Mouse (Mus musculus): ENCODE measurements around the gene Scube3.
A peak's percentile ranks its signal among the peaks of the same experiment; 100 is the strongest.

Scube3 gene

GRCm38 (mm10) chr17:28133193-28133592 lies 8.7 kb upstream of the Scube3 start:
- DNase-seq (ENCODE audit: low spot score), result peak; percentile 55

DNA sequence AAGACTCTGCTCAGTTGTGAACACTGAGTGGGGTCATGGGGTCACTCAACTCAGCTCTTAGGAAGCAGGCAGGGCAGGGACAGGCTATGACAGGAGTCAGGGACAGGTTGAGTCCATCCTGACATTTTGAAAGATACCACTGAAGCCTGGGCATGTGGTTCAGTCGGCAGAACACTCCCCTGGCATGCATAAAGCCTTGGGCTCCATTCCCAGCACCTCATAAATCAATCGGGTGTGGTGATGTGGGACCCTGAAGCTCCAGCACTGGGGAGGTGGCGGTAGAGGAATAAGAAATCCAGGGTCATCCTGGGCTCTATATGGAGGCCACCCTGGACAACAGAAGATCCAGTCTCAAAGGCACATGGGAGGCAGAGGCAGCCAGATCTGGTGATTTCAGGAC lies 6.4 kb upstream of the Scube3 start:
- DNase-seq (ENCODE audit: low spot score), result no peak

DNA sequence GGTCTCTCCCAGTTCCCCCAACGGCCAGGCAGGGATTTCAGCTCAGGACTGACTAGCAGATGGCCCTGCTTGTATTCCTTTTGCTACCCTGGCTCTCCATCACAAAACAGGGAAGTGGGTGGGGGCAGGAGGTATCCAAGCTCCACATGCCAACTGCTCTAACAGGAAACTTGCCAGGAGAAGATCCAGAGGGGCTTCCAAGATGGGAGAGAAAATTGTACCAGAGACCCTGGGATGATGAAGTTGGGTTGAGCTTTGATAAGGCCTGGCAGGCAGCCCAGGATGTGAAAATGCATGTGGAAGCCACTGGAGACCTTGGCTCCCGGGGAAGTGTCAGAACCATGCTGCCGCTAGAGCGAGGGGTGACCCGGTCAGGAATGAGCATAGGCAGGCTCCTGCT lies 5.7 kb upstream of the Scube3 start:
- no peak for DNase-seq (ENCODE audit: low spot score)

GRCm38 (mm10) chr17:28138013-28138412 lies 3.9 kb upstream of the Scube3 start:
- no peak for DNase-seq (ENCODE audit: low spot score)

DNA sequence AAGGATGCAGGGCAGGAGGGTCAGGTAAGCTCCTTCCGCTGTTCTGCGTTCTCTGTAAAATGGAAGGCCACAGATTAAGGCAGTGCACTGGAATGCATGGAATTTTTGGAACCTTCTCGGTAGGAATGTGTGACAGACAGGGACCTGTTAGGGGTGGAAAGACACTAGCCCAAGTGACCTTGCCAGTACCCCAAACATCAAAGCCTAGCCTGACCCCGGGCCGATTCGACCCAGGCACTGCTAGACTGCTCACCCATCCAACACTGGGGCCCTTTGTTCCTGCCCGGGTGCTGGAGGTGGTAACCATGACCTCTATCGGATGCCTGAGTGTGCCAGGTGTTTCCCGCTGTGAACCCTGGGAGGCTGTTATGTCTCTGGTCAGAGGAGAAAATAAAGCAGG lies 3.3 kb upstream of the Scube3 start:
- no peak for DNase-seq (ENCODE audit: low spot score)

GRCm38 (mm10) chr17:28140431-28141204 lies 1.3 kb upstream of the Scube3 start:
- DNase-seq (ENCODE audit: low spot score), result no peak

GRCm38 (mm10) chr17:28141205-28141650 lies 713 bp upstream of the Scube3 start:
- no peak for DNase-seq (ENCODE audit: low spot score)

- DNase-seq (ENCODE audit: low spot score), result no peak
Observed at GRCm38 (mm10) chr17:28142700-28143610, 1.0 kb downstream of the Scube3 start.

- no peak for DNase-seq (ENCODE audit: low spot score)
Observed at GRCm38 (mm10) chr17:28143751-28144150, 1.8 kb downstream of the Scube3 start.

DNA sequence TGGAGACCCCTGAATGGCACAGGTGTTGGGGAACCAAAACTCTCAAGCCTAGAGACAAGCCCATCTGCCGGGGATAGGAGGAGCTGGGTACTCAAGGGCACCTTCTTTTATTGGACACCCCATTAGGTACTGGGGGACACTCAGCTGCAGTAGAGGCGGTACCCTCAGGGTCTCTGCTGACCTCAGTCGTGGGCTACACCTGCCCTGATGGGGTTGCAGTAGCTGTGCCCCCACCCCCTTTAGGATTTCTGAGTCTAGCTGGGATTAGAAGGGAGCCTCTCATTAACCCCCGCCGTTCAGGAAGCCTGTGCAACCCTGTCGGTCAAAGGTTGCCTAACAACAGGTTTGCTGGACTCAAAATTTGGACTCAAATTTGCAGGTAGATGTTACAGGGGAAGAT lies 2.3 kb downstream of the Scube3 start:
- no peak for DNase-seq (ENCODE audit: low spot score)

- no peak for DNase-seq (ENCODE audit: low spot score)
Observed at GRCm38 (mm10) chr17:28148288-28148687, 6.3 kb downstream of the Scube3 start.

DNA sequence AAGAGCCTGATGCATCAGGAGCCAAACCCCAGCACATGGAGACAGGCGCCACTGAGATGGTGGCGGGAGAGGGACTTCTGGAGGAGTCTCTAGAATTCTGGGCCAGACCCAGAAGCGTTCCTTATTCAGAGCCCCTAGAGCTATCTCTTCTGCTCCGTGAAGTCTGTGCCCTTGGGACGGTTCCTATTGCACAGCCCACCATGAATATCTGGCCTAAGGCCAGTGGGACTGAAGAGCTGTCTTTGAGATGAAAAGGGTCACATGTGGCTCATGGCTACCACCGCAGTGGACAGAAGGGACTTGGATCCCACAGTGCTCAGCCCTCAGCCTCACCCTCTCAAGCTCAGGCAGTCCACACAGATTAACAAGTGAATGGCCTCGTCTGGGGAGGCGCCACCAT lies 7.8 kb downstream of the Scube3 start:
- DNase-seq (ENCODE audit: low spot score), result no peak

- no peak for DNase-seq (ENCODE audit: low spot score)
Observed at GRCm38 (mm10) chr17:28150456-28150855, 8.5 kb downstream of the Scube3 start.

- DNase-seq (ENCODE audit: low spot score), result no peak
Observed at GRCm38 (mm10) chr17:28153095-28153494, 11.2 kb downstream of the Scube3 start.

GRCm38 (mm10) chr17:28154970-28155369 lies 13.0 kb downstream of the Scube3 start:
- no peak for DNase-seq (ENCODE audit: low spot score)

GRCm38 (mm10) chr17:28160361-28160760 lies 18.4 kb downstream of the Scube3 start:
- DNase-seq (ENCODE audit: low spot score), result no peak

GRCm38 (mm10) chr17:28161310-28161881 lies 19.5 kb downstream of the Scube3 start:
- no peak for DNase-seq (ENCODE audit: low spot score)

DNA sequence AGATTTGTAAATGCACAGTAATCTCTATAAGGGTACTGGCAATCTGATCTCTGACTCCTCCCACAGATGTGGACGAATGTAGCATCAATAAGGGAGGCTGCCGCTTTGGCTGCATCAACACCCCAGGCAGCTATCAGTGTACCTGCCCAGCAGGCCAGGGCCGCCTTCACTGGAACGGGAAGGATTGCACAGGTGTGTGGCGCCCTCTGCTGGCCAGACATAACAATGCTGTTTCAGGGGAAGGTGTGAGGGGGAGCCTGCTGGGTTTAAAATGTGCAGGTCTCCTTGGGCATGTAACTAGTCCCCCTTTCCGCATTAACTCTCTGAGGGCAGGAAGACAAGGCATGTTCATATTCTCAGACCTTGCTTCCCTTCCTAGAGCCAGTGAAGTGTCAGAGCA lies 21.7 kb downstream of the Scube3 start:
- peak; percentile 67 for DNase-seq (ENCODE audit: low spot score)

DNA sequence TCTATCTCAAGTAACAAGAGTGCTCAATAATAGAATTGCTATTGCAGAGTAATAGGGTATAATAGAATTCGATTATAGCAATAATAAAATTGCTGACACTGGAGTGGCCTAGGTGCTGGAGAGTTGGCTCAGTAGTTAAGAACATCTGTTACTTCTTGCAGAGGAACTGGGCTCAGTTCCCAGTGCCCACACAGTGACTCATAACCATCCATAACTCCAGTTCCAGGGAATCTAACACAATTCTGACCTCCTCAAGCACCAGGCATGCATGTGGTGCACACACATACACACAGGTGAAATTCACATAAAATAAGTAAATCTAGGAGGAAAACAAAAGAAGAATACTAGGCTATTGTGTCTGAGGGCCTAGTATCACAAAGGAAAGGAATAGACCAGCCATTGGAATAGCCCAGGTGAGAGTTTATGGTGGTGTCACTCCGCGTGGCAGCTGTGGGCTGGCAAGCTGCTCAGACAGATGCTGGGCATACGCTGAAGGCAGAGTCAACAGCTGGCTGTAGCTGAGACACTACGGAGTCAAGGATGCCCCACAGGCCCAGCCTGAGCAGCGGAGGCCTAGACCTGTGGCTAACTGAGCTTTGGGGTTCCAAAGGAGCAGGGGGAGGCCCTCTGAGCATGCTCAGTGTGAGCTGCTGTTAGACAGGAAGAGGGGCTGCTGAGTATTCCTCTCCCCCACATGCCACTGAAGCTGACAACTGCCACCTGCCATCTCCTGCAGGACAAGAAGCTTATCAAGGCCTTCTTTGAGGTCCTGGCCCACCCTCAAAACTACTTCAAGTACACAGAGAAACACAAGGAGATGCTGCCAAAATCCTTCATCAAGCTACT lies 28.7 kb downstream of the Scube3 start:
- no peak for DNase-seq (ENCODE audit: low spot score)

- DNase-seq (ENCODE audit: low spot score), result no peak
Observed at GRCm38 (mm10) chr17:28172690-28173089, 30.7 kb downstream of the Scube3 start.

GRCm38 (mm10) chr17:28176775-28177539 lies 35.0 kb downstream of the Scube3 start, which contains the start of gene Zfp523:
Gene Zfp523, plus strand, starts transcription at chr17:28177129.
- peak; percentile 82 for DNase-seq (ENCODE audit: low spot score)

Measured in ovary, postnatal 10 days (tissue).